Mouse (Mus musculus) heart, embryonic 16.5 days (tissue): Measurements from ENCODE around the gene Crtap. TPM values are rescaled to one million over a fixed set of nuclear protein-coding genes. Genes with fewer than 3 reads are reported as not detected.
"Not testable (repeated sequence)": the region's sequence is repeated elsewhere in the genome, so short reads cannot be mapped to it uniquely, and the experiment has no call there.

Experiments
- ATAC-seq: fragments of 200-750 bp; cut with Nextera tagmentation; replicated peaks from 2 replicates; pipeline ENCODE4 v1.8.0; 2017; ENCODE audit warnings: moderate number of reproducible peaks; ENCODE audit not compliant: insufficient read depth, low FRiP score; ENCODE audit errors: extremely low read depth
- H3K27ac ChIP-seq: fragments of 300-500 bp; sonication (generic); 2 replicates; pipeline ENCODE4 v1.5.1; 2014; ENCODE audit warnings: mild to moderate bottlenecking, low read length, control low read depth, moderate library complexity
- H3K27me3 ChIP-seq: fragments of 300-500 bp; sonication (generic); 2 replicates; pipeline ENCODE4 v1.6.1; 2014; ENCODE audit warnings: low read length, mixed read lengths; ENCODE audit not compliant: control insufficient read depth, insufficient read depth
- H3K36me3 ChIP-seq: fragments of 300-500 bp; sonication (generic); 2 replicates; pipeline ENCODE4 v1.6.1; 2014; ENCODE audit not compliant: control insufficient read depth, insufficient read depth
- H3K4me1 ChIP-seq: fragments of 300-500 bp; sonication (generic); 2 replicates; pipeline ENCODE4 v1.6.1; 2014; ENCODE audit warnings: low read length, mixed read lengths; ENCODE audit not compliant: control insufficient read depth, insufficient read depth
- H3K4me2 ChIP-seq: fragments of 300-500 bp; sonication (generic); 2 replicates; pipeline ENCODE4 v1.6.1; 2014; ENCODE audit warnings: low read depth, mild to moderate bottlenecking, control low read depth, low read length
- H3K4me3 ChIP-seq: fragments of 300-500 bp; sonication (generic); 2 replicates; pipeline ENCODE4 v1.5.1; 2014; ENCODE audit warnings: mild to moderate bottlenecking, control low read depth, low read length
- H3K9ac ChIP-seq: fragments of 300-500 bp; sonication (generic); 2 replicates; pipeline ENCODE4 v1.6.1; 2014; ENCODE audit warnings: low read length, control low read depth
- H3K9me3 ChIP-seq: fragments of 300-500 bp; sonication (generic); replicated peaks from 2 replicates; pipeline ENCODE4 v1.6.1; 2016; ENCODE audit warnings: low read length; ENCODE audit not compliant: control insufficient read depth
- WGBS: fragments of 180-500 bp; shearing (Covaris S2); extraction: QIAGEN DNeasy Blood & Tissue Kit; methylation state at CpG from one replicate; pipeline ENCODE4 v1.1.7; 2014; 5-methylcytosine and 5-hydroxymethylcytosine counted together
- polyA plus RNA-seq: library from polyadenylated mRNA; unstranded; fragments of >200 nt; fragmentation: Nextera tagmentation; extraction: Ambion mirVana; gene quantifications from 2 replicates; pipeline ENCODE4 v1.2.1, GENCODE M21; 2015

Crtap gene
- polyA plus RNA-seq, 1 experiment from 2014 or later = 138 TPM

DNA sequence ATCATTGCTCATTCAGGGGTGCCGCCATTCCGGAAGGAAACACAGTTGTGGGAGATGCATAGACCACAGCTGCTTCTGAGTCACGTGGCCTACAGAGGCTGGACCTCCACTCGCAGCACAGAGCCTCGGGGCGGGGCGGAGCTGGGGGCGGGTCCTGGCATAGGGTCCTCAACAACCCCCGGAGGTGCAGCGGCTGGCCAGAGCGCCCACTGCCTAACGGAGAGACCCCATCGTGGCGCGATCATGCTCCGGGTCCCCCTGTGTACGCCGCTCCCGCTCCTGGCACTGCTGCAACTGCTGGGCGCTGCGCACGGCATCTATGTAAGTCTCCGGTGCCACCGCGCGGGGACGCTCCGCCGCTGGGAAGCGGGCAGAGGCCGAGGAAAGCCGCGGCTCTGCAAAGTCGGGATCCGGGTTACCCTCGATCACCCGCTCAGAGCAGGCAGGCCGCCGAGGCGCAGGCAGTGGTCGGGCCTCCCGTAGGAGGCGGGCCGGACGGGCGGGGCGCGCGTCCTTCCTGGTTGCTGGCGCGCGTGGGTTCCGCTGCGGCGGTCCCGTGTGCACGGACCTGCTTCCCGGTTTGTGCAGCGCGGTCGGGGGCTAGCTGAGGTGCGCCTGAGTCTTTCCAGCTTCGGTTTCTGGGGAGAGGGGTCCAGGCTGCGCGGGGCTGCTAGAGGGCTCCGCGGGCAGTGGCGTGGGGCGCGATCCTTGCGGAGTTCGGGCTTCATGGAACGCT, 10.6 kb upstream of the Crtap start, which contains the start of the genes Glb1 and Tmppe:
TSS of gene Glb1 (plus strand) at position 128 of the 736 bp plus-strand sequence.
TSS of gene Tmppe (plus strand) at position 157 of the 736 bp plus-strand sequence.
- WGBS = under 1% methylated on average over 72 of the region's 73 CpGs
- Histone ChIP-seq H3K9ac (peak within 1 kb of the TSS; percentile 97), H3K4me2 (peak within 1 kb of the TSS; percentile 86), H3K36me3 (peaks cover 16% of the 10 kb centered on the region), H3K27ac (peak within 1 kb of the TSS; percentile 95), H3K9me3 (no peaks in the 10 kb centered on the region), H3K4me1 (peaks cover 10% of the 10 kb centered on the region), H3K27me3 (no peaks in the 10 kb centered on the region), H3K4me3 (peak within 1 kb of the TSS; percentile 98)
- ATAC-seq = peak; percentile 99

DNA sequence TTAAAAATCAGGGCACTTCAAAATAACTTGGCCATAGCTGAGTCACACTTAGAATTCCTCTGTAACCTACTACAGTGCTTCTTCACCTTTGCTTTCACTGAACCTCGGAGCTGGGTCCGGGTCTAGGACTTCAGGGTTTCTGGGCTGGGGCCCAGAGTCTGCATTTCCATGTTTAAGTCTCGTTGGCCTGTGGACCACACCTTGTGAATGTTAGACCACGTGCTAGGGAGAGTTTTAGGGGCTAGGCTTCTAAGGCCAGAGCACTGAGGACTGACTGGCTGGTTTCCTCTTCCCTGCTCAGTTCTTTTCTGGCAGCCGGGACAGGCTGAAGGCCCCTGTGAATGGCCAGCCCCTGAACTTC, 10.1 kb upstream of the Crtap start:
- Histone ChIP-seq H3K9ac (peak overlapping the region; percentile 97), H3K4me2 (peak overlapping the region; percentile 86), H3K36me3 (peaks cover 11% of the 10 kb centered on the region), H3K4me3 (peak overlapping the region; percentile 98), H3K27me3 (no peaks in the 10 kb centered on the region), H3K9me3 (no peaks in the 10 kb centered on the region), H3K4me1 (peaks cover 10% of the 10 kb centered on the region), H3K27ac (peak overlapping the region; percentile 95)
- WGBS = 20% methylated on average over 5 of the region's 5 CpGs
- ATAC-seq = no peak; the same call in 1 of the 2 replicates

DNA sequence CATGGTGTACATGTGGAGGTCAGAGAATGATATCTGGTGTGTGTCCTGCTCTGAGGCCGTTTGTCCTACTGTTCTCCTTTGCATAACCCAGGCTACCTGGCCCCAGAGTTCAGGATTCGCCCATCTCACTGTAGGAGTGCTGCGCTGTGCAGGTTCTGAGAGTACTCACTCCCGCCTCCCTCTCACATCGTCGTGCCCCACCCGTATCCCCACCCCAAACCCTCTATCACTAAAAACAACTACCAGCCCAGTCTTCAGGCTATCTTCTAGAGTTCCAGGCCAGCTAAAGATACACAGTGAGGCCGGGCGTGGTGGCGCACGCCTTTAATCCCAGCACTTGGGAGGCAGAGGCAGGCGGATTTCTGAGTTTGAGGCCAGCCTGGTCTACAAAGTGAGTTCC, 9.2 kb upstream of the Crtap start:
- H3K27me3 ChIP-seq = no peaks in the 10 kb centered on the region
- H3K4me3 ChIP-seq = no peak overlapping the region
- peaks cover 13% of the 10 kb centered on the region for H3K4me1 ChIP-seq
- no peaks in the 10 kb centered on the region for H3K9me3 ChIP-seq
- peaks cover 2% of the 10 kb centered on the region for H3K36me3 ChIP-seq
- no peak overlapping the region for H3K4me2 ChIP-seq
- no peak for ATAC-seq
- no peak overlapping the region for H3K9ac ChIP-seq
- 83% methylated on average over 12 of the region's 12 CpGs for WGBS
- H3K27ac ChIP-seq = no peak overlapping the region

DNA sequence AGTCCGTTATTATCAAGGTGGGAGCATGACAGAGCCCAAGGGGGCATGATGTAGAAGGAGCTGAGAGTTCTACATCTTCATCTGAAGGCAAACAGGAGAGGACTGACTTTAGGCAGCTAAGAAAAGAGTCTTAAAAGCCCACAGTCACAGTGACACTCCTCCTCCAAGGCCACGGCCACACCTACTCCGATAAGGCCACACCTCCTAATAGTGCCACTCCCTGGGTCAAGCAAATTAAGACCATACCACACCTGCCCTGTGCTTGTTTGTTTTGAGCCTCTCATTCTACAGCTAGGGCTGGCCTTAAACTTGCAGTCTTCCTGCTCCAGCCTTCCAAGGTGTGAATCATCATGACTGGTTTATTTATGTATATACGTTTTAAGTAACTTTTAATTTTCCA, 4.8 kb upstream of the Crtap start:
- H3K9me3 ChIP-seq = no peaks in the 10 kb centered on the region
- no peaks in the 10 kb centered on the region for H3K36me3 ChIP-seq
- ATAC-seq = no peak
- no peaks in the 10 kb centered on the region for H3K27me3 ChIP-seq
- 81% methylated on average over 4 of the region's 4 CpGs for WGBS
- no peak overlapping the region for H3K4me2 ChIP-seq
- peaks cover 8% of the 10 kb centered on the region; the same call in 1 of the 2 replicates for H3K4me1 ChIP-seq
- no peak overlapping the region for H3K4me3 ChIP-seq
- H3K27ac ChIP-seq = no peak overlapping the region
- no peak overlapping the region for H3K9ac ChIP-seq

DNA sequence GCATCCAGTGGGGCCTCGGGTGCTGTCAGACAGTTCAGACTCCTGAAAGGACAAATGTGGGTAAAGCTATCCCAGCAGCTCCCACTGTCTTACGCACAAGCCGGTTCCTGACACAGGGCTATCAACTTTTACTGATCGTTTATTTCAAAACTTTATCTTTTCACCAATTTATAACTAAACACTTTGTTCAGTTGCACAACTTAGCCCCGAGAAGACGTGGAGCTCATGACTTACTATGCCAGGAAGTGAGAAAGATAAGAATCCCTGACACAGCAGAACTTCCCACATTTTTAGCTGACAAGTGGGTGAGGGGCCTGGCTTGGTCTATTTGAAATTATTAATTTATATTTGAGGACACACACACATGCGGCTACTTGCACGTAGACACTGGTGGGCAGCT, 4.2 kb upstream of the Crtap start:
- H3K4me2 ChIP-seq = no peak overlapping the region
- 53% methylated on average over 8 of the region's 8 CpGs for WGBS
- ATAC-seq = no peak
- H3K27ac ChIP-seq = no peak overlapping the region
- peaks cover 8% of the 10 kb centered on the region; the same call in 1 of the 2 replicates for H3K4me1 ChIP-seq
- H3K9me3 ChIP-seq = no peaks in the 10 kb centered on the region
- no peaks in the 10 kb centered on the region for H3K36me3 ChIP-seq
- H3K27me3 ChIP-seq = no peaks in the 10 kb centered on the region
- no peak overlapping the region for H3K9ac ChIP-seq
- H3K4me3 ChIP-seq = no peak overlapping the region

DNA sequence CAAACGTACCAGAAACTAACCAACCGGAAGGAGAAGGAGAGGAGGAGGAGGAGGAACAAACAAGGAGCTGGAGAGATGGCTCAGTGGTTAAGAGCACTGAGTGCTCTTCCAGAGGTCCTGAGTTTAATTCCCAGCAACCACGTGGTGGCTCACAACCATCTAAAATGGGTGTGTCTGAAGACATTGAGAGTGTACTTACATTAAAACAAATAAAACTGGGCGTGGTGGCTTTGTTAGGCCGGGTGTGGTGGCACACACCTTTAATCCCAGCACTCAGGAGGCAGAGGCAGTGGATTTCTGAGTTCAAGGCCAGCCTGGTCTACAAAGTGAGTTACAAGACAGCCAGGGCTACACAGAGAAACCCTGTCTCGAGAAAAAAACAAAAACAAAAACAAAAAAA, 3.7 kb upstream of the Crtap start:
- H3K27me3 ChIP-seq, H3K9me3 ChIP-seq, H3K4me3 ChIP-seq, ATAC-seq, H3K9ac ChIP-seq, H3K4me2 ChIP-seq, H3K36me3 ChIP-seq, H3K4me1 ChIP-seq, H3K27ac ChIP-seq: not testable (repeated sequence)
- 67% methylated on average over 6 of the region's 6 CpGs for WGBS

DNA sequence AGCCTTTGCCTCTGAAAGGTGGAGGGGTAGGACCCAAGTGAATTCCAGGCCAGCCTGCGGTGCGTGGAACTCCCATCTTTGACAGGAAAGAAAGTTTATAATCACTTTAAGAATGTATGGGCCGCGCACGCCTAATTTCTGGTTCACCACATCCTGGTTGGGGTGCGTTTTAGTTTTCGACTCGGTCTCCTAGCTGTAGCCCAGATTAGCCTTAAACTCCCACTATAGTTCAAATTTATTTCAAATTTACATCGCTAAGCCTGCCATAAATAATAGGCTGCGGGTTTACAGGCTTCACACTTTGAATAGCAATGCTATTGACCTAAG, 237 bp upstream of the Crtap start:
- 3% methylated on average over 10 of the region's 10 CpGs for WGBS
- peak overlapping the region; percentile 91 for H3K9ac ChIP-seq
- peak overlapping the region; percentile 90 for H3K4me3 ChIP-seq
- H3K4me1 ChIP-seq = peaks cover 32% of the 10 kb centered on the region
- H3K4me2 ChIP-seq = peak overlapping the region; percentile 85
- peak overlapping the region; percentile 97 for H3K27ac ChIP-seq
- H3K27me3 ChIP-seq = no peaks in the 10 kb centered on the region
- no peaks in the 10 kb centered on the region for H3K9me3 ChIP-seq
- no peak for ATAC-seq
- no peaks in the 10 kb centered on the region for H3K36me3 ChIP-seq

DNA sequence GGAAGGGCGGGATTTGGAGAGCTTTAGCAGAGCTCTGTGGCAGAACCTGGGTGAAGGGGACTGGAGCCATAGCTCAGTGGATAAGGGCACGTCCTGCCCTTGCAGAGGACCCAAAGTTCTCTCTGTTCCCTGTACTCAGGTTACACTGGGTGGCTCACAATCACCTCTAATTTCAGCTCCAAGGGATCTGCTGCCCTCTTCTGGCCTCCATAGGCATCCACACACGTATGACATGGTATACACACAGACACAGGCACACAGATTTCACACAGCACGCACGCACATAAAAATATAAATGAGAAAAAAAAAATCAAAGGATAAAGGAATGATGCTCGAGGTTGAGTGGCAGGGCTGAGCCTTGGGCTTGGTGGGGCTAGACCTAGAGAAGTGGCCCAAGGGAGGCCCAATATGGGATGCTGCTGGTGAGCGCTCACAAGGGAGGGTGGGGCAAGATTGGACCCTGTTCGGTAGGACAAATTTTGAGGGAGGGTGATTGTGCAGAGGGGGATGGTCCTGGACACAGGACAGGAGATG, 1.0 kb downstream of the Crtap start:
- WGBS = 69% methylated on average over 8 of the region's 8 CpGs
- peak; percentile 2 for ATAC-seq

DNA sequence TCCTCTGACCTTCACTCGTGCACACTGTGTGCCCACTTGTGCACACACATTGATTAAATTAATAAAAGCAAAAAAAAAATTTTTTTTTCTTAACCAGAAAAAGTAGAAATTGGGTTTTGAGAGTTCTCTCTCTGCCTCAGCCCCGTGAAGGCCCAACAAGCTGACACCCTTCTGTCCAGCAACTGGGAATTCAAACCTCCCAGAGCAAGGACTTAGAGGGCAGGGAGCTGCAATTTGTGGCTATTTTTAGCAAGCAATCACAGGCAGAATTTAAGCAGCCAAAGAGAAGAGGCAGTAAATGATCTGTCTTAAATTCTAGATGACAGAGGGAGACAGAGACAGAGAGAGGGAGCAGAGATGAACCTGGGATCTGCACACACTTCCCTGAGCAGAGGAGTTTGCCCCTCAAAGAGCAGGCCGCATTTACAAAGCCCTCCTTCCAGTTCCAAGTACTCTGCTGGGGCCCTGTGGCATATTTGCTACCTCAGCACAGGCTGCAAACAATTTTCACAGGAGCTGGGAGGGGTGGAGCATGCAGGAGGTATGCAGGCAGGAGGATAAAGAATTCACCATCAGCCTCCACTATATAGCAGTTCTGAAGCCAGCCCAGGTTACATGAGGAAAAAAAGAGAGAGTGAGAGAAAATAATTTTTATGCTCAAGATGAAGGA, 1.6 kb downstream of the Crtap start:
- Histone ChIP-seq H3K4me3 (peak overlapping the region; percentile 22), H3K4me1 (peaks cover 29% of the 10 kb centered on the region), H3K36me3 (peaks cover 14% of the 10 kb centered on the region), H3K27ac (peak overlapping the region; percentile 97), H3K9ac (peak overlapping the region; percentile 57), H3K9me3 (no peaks in the 10 kb centered on the region), H3K27me3 (no peaks in the 10 kb centered on the region), H3K4me2 (peak overlapping the region; percentile 50)
- WGBS = 31% methylated on average over 3 of the region's 3 CpGs
- 0 out of 2 replicates have a peak, but pooled peaks have one; percentile 30 for ATAC-seq

More for the DNA sequence above, 1.0 kb downstream of the Crtap start:
- Histone ChIP-seq H3K27ac (peak overlapping the region; percentile 97), H3K9ac (no peak overlapping the region; the same call in 1 of the 2 replicates), H3K36me3 (peaks cover 8% of the 10 kb centered on the region; the same call in 1 of the 2 replicates), H3K9me3 (no peaks in the 10 kb centered on the region), H3K4me1 (peaks cover 29% of the 10 kb centered on the region), H3K4me2 (peak overlapping the region; percentile 85), H3K27me3 (no peaks in the 10 kb centered on the region), H3K4me3 (peak overlapping the region; percentile 90)
